Mouse (Mus musculus) MEL (cell line): ENCODE measurements around the gene Tecta. TPM values are rescaled to one million over a fixed set of nuclear protein-coding genes. Genes with fewer than 3 reads are reported as not detected.

Experiments
- DNase-seq: peaks from one replicate; pipeline ENCODE4 v3.0.0; 2011; ENCODE audit warnings: low read depth, low spot score
- H3K27ac ChIP-seq: 2 replicates; pipeline ENCODE4 v1.5.1; 2012; ENCODE audit warnings: low read depth, mild to moderate bottlenecking, control low read depth, low read length, moderate library complexity; ENCODE audit not compliant: control insufficient read depth
- H3K27me3 ChIP-seq, 2 experiments: fragments of 150-350 bp in 1 of 2; sonication (generic) in 1 of 2; 2 replicates each; pipeline ENCODE4 v1.6.1; 2012; ENCODE audit warnings: low read length in 2 of 2, mild to moderate bottlenecking in 2 of 2, improper control_type of control experiment in 1 of 2, moderate library complexity in 1 of 2; ENCODE audit not compliant: insufficient read depth in 2 of 2, control insufficient read depth in 1 of 2
- H3K36me3 ChIP-seq, 2 experiments: 2 replicates each; pipeline ENCODE4 v1.6.1; 2012 to 2014; ENCODE audit warnings: low read length in 2 of 2, improper control_type of control experiment in 1 of 2, inconsistent platforms in 1 of 2, mild to moderate bottlenecking in 1 of 2; ENCODE audit not compliant: insufficient read depth in 2 of 2, control insufficient read depth in 1 of 2
- H3K4me1 ChIP-seq, 2 experiments: fragments of 150-350 bp in 1 of 2; sonication (generic) in 1 of 2; 2 replicates each; pipeline ENCODE4 v1.6.1; 2012; ENCODE audit warnings: low read length in 2 of 2, improper control_type of control experiment in 1 of 2, mild to moderate bottlenecking in 1 of 2; ENCODE audit not compliant: insufficient read depth in 2 of 2, control insufficient read depth in 1 of 2
- H3K4me3 ChIP-seq, 2 experiments: fragments of 150-350 bp in 1 of 2; sonication (generic) in 1 of 2; 2 replicates each; pipeline ENCODE4 v1.5.1; 2012; ENCODE audit warnings: low read depth in 2 of 2, low read length in 2 of 2, mild to moderate bottlenecking in 2 of 2, moderate library complexity in 2 of 2, control low read depth in 1 of 2, improper control_type of control experiment in 1 of 2; ENCODE audit not compliant: control insufficient read depth in 1 of 2, insufficient read depth in 1 of 2
- H3K79me2 ChIP-seq: 2 replicates; pipeline ENCODE4 v1.6.1; 2012; ENCODE audit warnings: mild to moderate bottlenecking, low read length, moderate library complexity; ENCODE audit not compliant: control insufficient read depth, poor library complexity, insufficient read depth
- H3K9ac ChIP-seq: 2 replicates; pipeline ENCODE4 v1.6.1; 2012; ENCODE audit warnings: low read depth, mild to moderate bottlenecking, control low read depth, low read length, moderate library complexity; ENCODE audit not compliant: control insufficient read depth, poor library complexity, severe bottlenecking
- H3K9me3 ChIP-seq: fragments of 150-350 bp; sonication (generic); replicated peaks from 2 replicates; pipeline ENCODE4 v1.6.1; 2012; ENCODE audit warnings: mild to moderate bottlenecking, low read length, improper control_type of control experiment, moderate library complexity; ENCODE audit not compliant: insufficient read depth
- BHLHE40 ChIP-seq: IDR thresholded peaks from 2 replicates; pipeline ENCODE4 v1.6.1; 2012; ENCODE audit warnings: low read depth, mild to moderate bottlenecking, inconsistent platforms, low read length, improper control_type of control experiment, borderline replicate concordance
- CHD1 ChIP-seq: IDR thresholded peaks from 2 replicates; pipeline ENCODE4 v1.6.1; 2012; ENCODE audit warnings: low read depth, mild to moderate bottlenecking, inconsistent platforms, low read length, improper control_type of control experiment
- CHD2 ChIP-seq: IDR thresholded peaks from 2 replicates; pipeline ENCODE4 v1.6.1; 2011; ENCODE audit warnings: low read length, improper control_type of control experiment
- CTCF ChIP-seq, 3 experiments: IDR thresholded peaks in 2 of 3; conservative IDR thresholded peaks in 1 of 3; 2 replicates each; pipeline ENCODE4 v1.5.1; 2011 to 2012; ENCODE audit warnings: low read length in 3 of 3, low read depth in 2 of 3, mild to moderate bottlenecking in 2 of 3, improper control_type of control experiment in 1 of 3, inconsistent platforms in 1 of 3, mixed read lengths in 1 of 3, moderate library complexity in 1 of 3; ENCODE audit not compliant: control insufficient read depth in 1 of 3, insufficient read depth in 1 of 3, poor library complexity in 1 of 3, severe bottlenecking in 1 of 3
- E2F4 ChIP-seq: IDR thresholded peaks from 2 replicates; pipeline ENCODE4 v1.6.1; 2011; ENCODE audit warnings: low read depth, low read length, improper control_type of control experiment, borderline replicate concordance
- ELF1 ChIP-seq: IDR thresholded peaks from 2 replicates; pipeline ENCODE4 v1.6.1; 2014; ENCODE audit warnings: low read depth, mild to moderate bottlenecking, inconsistent platforms, low read length, improper control_type of control experiment, moderate library complexity
- EP300 ChIP-seq, 2 experiments: IDR thresholded peaks; 2 replicates each; pipeline ENCODE4 v1.6.1; 2011; ENCODE audit warnings: improper control_type of control experiment in 2 of 2, low read length in 2 of 2, low read depth in 1 of 2, mild to moderate bottlenecking in 1 of 2
- ETS1 ChIP-seq: IDR thresholded peaks from 2 replicates; pipeline ENCODE4 v1.6.1; 2012; ENCODE audit warnings: low read depth, mild to moderate bottlenecking, inconsistent platforms, low read length, improper control_type of control experiment, moderate library complexity
- GATA1 ChIP-seq: IDR thresholded peaks from 2 replicates; pipeline ENCODE4 v1.6.1; 2011; ENCODE audit warnings: low read depth, low read length, improper control_type of control experiment
- JUND ChIP-seq: IDR thresholded peaks from 2 replicates; pipeline ENCODE4 v1.6.1; 2011; ENCODE audit warnings: low read depth, mild to moderate bottlenecking, improper control_type of control experiment, low read length
- MAFK ChIP-seq: IDR thresholded peaks from 2 replicates; pipeline ENCODE4 v1.6.1; 2011; ENCODE audit warnings: low read depth, mild to moderate bottlenecking, low read length, improper control_type of control experiment, borderline replicate concordance
- MAX ChIP-seq: IDR thresholded peaks from 2 replicates; pipeline ENCODE4 v1.6.1; 2011; ENCODE audit warnings: low read length, improper control_type of control experiment
- MAZ ChIP-seq: IDR thresholded peaks from 2 replicates; pipeline ENCODE4 v1.6.1; 2012; ENCODE audit warnings: low read depth, mild to moderate bottlenecking, inconsistent platforms, low read length, improper control_type of control experiment
- MEF2A ChIP-seq: IDR thresholded peaks from 2 replicates; pipeline ENCODE4 v1.6.1; 2014; ENCODE audit warnings: low read depth, mild to moderate bottlenecking, inconsistent platforms, low read length, improper control_type of control experiment; ENCODE audit not compliant: poor library complexity, insufficient replicate concordance, severe bottlenecking; ENCODE audit errors: extremely low read depth
- MXI1 ChIP-seq: IDR thresholded peaks from 2 replicates; pipeline ENCODE4 v1.6.1; 2011; ENCODE audit warnings: mild to moderate bottlenecking, low read depth, low read length, improper control_type of control experiment
- MYB ChIP-seq: IDR thresholded peaks from 2 replicates; pipeline ENCODE4 v1.6.1; 2011; ENCODE audit warnings: mild to moderate bottlenecking, low read depth, low read length, improper control_type of control experiment
- MYC ChIP-seq: IDR thresholded peaks from 2 replicates; pipeline ENCODE4 v1.6.1; 2011; ENCODE audit warnings: low read depth, mild to moderate bottlenecking, low read length, improper control_type of control experiment, moderate library complexity
- POLR2A ChIP-seq, 2 experiments: IDR thresholded peaks; 2 replicates each; pipeline ENCODE4 v1.6.1; 2011 to 2012; ENCODE audit warnings: low read length in 2 of 2, mild to moderate bottlenecking in 2 of 2, control low read depth in 1 of 2, improper control_type of control experiment in 1 of 2, low read depth in 1 of 2, moderate library complexity in 1 of 2; ENCODE audit not compliant: control insufficient read depth in 1 of 2, insufficient read depth in 1 of 2, poor library complexity in 1 of 2
- POLR2AphosphoS5 ChIP-seq: IDR thresholded peaks from 2 replicates; pipeline ENCODE4 v1.6.1; 2012; ENCODE audit warnings: low read depth, borderline replicate concordance, mild to moderate bottlenecking, inconsistent platforms, low read length, moderate library complexity, mixed read lengths
- RCOR1 ChIP-seq: IDR thresholded peaks from 2 replicates; pipeline ENCODE4 v1.6.1; 2012; ENCODE audit warnings: low read depth, mild to moderate bottlenecking, inconsistent platforms, low read length, improper control_type of control experiment
- SIN3A ChIP-seq: IDR thresholded peaks from 2 replicates; pipeline ENCODE4 v1.6.1; 2012; ENCODE audit warnings: low read length, improper control_type of control experiment, inconsistent platforms
- SMC3 ChIP-seq: IDR thresholded peaks from 2 replicates; pipeline ENCODE4 v1.6.1; 2011; ENCODE audit warnings: low read depth, low read length, improper control_type of control experiment
- TCF12 ChIP-seq: IDR thresholded peaks from 2 replicates; pipeline ENCODE4 v1.6.1; 2014; ENCODE audit warnings: low read depth, mild to moderate bottlenecking, inconsistent platforms, low read length, improper control_type of control experiment, moderate library complexity
- UBTF ChIP-seq: IDR thresholded peaks from 2 replicates; pipeline ENCODE4 v1.6.1; 2012; ENCODE audit warnings: low read depth, mild to moderate bottlenecking, inconsistent platforms, low read length, improper control_type of control experiment, moderate library complexity, borderline replicate concordance; ENCODE audit not compliant: insufficient read depth
- USF1 ChIP-seq: IDR thresholded peaks from 2 replicates; pipeline ENCODE4 v1.6.1; 2014; ENCODE audit warnings: low read depth, mild to moderate bottlenecking, inconsistent platforms, low read length, improper control_type of control experiment, moderate library complexity
- ZC3H11A ChIP-seq: IDR thresholded peaks from 2 replicates; pipeline ENCODE4 v1.6.1; 2012; ENCODE audit warnings: low read depth, mild to moderate bottlenecking, inconsistent platforms, low read length, improper control_type of control experiment
- ZMIZ1 ChIP-seq: IDR thresholded peaks from 2 replicates; pipeline ENCODE4 v1.6.1; 2012; ENCODE audit warnings: low read depth, mild to moderate bottlenecking, inconsistent platforms, low read length, improper control_type of control experiment, moderate library complexity
- polyA plus RNA-seq, 2 experiments: library from polyadenylated mRNA; stranded (reverse) in 1 of 2; unstranded in 1 of 2; fragments of >175 nt in 1 of 2; fragments of >200 nt in 1 of 2; gene quantifications; 2 replicates each; pipeline versions ENCODE4 v1.2.1 to v1.2.4; 2012; ENCODE audit warnings: low replicate concordance in 2 of 2, low read depth in 1 of 2; ENCODE audit not compliant: insufficient read length in 2 of 2, insufficient read depth in 1 of 2, missing spikeins in 1 of 2
- total RNA-seq: library from RNA; depleted of rRNA; stranded (reverse); fragments of 300-350 nt; gene quantifications from 2 replicates; pipeline ENCODE4 v1.2.3, GENCODE M21; 2012

Gene Tecta
- total and polyA plus RNA-seq, 3 experiments: not detected

GRCm38 (mm10) chr9:42378071-42378470, 21.7 kb downstream of the Tecta start:
- TF ChIP-seq MAX (no peak), UBTF (no peak), USF1 (no peak), SIN3A (no peak), MEF2A (no peak), ZC3H11A (no peak), CHD1 (no peak), CTCF (IDR thresholded peaks at IDR 0.05 in 2 of 3, conservative IDR thresholded peaks at IDR 0.05 in 1 of 3; ENCODE audit: control insufficient read depth in 1 of 3, insufficient read depth in 1 of 3, low read depth in 2 of 3, low read length in 3 of 3, poor library complexity in 1 of 3, severe bottlenecking in 1 of 3) (no peak), JUND (no peak), POLR2A (IDR thresholded peaks at IDR 0.05; ENCODE audit: control insufficient read depth in 1 of 2, insufficient read depth in 1 of 2, low read depth in 1 of 2, low read length in 2 of 2, poor library complexity in 1 of 2) (no peak), TCF12 (no peak), SMC3 (no peak), EP300 (IDR thresholded peaks at IDR 0.05; ENCODE audit: low read depth in 1 of 2, low read length in 2 of 2) (no peak), E2F4 (no peak), MAFK (no peak), RCOR1 (no peak), MAZ (no peak)
- H3K27me3 ChIP-seq: no peaks in the 10 kb centered on the region
- no peaks in the 10 kb centered on the region for H3K9me3 ChIP-seq
- no peaks in the 10 kb centered on the region for H3K79me2 ChIP-seq
- no peak overlapping the region for H3K27ac ChIP-seq
- H3K36me3 ChIP-seq: no peaks in the 10 kb centered on the region
- no peak for DNase-seq
- no peaks in the 10 kb centered on the region for H3K4me1 ChIP-seq
- no peak overlapping the region for H3K4me3 ChIP-seq
- no peak overlapping the region for H3K9ac ChIP-seq

- TF ChIP-seq CHD1 (no peak), POLR2AphosphoS5 (no peak), ZMIZ1 (no peak), BHLHE40 (no peak), CTCF (IDR thresholded peaks at IDR 0.05 in 2 of 3, conservative IDR thresholded peaks at IDR 0.05 in 1 of 3; ENCODE audit: control insufficient read depth in 1 of 3, insufficient read depth in 1 of 3, low read depth in 2 of 3, low read length in 3 of 3, poor library complexity in 1 of 3, severe bottlenecking in 1 of 3) (no peak), MEF2A (no peak), CHD2 (no peak), ZC3H11A (no peak), MAZ (no peak), ELF1 (no peak), MYC (no peak), MAFK (no peak), GATA1 (no peak), ETS1 (no peak), MXI1 (no peak), MAX (no peak), UBTF (no peak), E2F4 (no peak), MYB (no peak)
- no peak for DNase-seq
Observed at GRCm38 (mm10) chr9:42377656-42378055, 22.1 kb downstream of the Tecta start.

More at GRCm38 (mm10) chr9:42377656-42378055, 22.1 kb downstream of the Tecta start:
- no peak overlapping the region for H3K27ac ChIP-seq
- H3K36me3 ChIP-seq: no peaks in the 10 kb centered on the region
- H3K27me3 ChIP-seq: no peaks in the 10 kb centered on the region
- no peak overlapping the region for H3K4me3 ChIP-seq
- H3K79me2 ChIP-seq: no peaks in the 10 kb centered on the region
- H3K4me1 ChIP-seq: no peaks in the 10 kb centered on the region
- H3K9ac ChIP-seq: no peak overlapping the region
- H3K9me3 ChIP-seq: no peaks in the 10 kb centered on the region
